Mouse (Mus musculus): Measurements from ENCODE around the gene Myom3. TPM values are rescaled to one million over a fixed set of nuclear protein-coding genes. Genes with fewer than 3 reads are reported as not detected.

Myom3 gene
- polyA plus RNA-seq, 1 experiment from 2014 or later = 0.66 TPM

- Histone ChIP-seq H3K27ac (ENCODE audit: low read depth, low read length) (no peak overlapping the region), H3K4me3 (ENCODE audit: low read depth, low read length) (no peak overlapping the region), H3K4me1 (replicated peaks; ENCODE audit: control insufficient read depth, insufficient read depth, low read length) (no peaks in the 10 kb centered on the region), H3K27me3 (replicated peaks; ENCODE audit: control insufficient read depth, insufficient read depth, low read length) (no peaks in the 10 kb centered on the region), H3K9me3 (ENCODE audit: control insufficient read depth) (no peaks in the 10 kb centered on the region), H3K4me2 (replicated peaks; ENCODE audit: low read depth) (no peak overlapping the region), H3K9ac (ENCODE audit: low read depth, low read length) (no peak overlapping the region), H3K36me3 (ENCODE audit: control insufficient read depth, insufficient read depth) (no peaks in the 10 kb centered on the region)
- 20% methylated on average over 8 of the region's 8 CpGs for WGBS
- ATAC-seq = peak; percentile 15
- TF ChIP-seq CTCF (IDR thresholded peaks at IDR 0.05; ENCODE audit: low read depth) = peak; percentile 96
These were observed 42.0 kb downstream of the Myom3 start for GRCm38 (mm10) chr4:135801543-135801942.

DNA sequence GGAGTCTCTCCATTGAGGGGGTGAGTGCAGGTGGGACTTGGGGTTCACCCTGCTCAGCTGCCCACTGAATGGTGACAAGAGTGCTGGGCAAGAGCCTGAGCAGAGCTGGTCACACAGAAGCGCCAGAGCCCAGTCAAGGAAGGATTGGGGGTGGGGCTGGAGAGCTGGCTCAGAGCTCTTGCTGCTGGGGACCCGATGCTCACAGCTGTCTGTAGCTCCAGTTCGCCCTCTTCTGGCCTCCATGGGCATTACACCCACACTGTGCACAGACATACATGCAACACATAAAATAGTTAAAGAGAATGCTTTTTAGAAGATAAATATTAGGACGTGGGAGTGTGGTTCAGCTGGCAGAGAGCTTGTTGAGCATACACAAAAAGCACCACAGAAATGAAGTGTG is 43.8 kb downstream of the Myom3 start:
- H3K9ac ChIP-seq (ENCODE audit: low read depth, low read length) = no peak overlapping the region
- H3K4me3 ChIP-seq (ENCODE audit: low read depth, low read length) = no peak overlapping the region
- ATAC-seq = no peak
- peak; percentile 58 for TF ChIP-seq CTCF (IDR thresholded peaks at IDR 0.05; ENCODE audit: low read depth)
- no peaks in the 10 kb centered on the region for H3K27me3 ChIP-seq (replicated peaks; ENCODE audit: control insufficient read depth, insufficient read depth, low read length)
- H3K4me1 ChIP-seq (replicated peaks; ENCODE audit: control insufficient read depth, insufficient read depth, low read length) = no peaks in the 10 kb centered on the region
- WGBS = 61% methylated on average over 4 of the region's 4 CpGs
- H3K27ac ChIP-seq (ENCODE audit: low read depth, low read length) = no peak overlapping the region
- H3K36me3 ChIP-seq (ENCODE audit: control insufficient read depth, insufficient read depth) = no peaks in the 10 kb centered on the region
- H3K9me3 ChIP-seq (ENCODE audit: control insufficient read depth) = no peaks in the 10 kb centered on the region
- H3K4me2 ChIP-seq (replicated peaks; ENCODE audit: low read depth) = no peak overlapping the region

- no peak overlapping the region for H3K27ac ChIP-seq (ENCODE audit: low read depth, low read length)
- 82% methylated on average over 5 of the region's 5 CpGs for WGBS
- ATAC-seq = no peak
- TF ChIP-seq CTCF (IDR thresholded peaks at IDR 0.05; ENCODE audit: low read depth) = no peak
- H3K4me1 ChIP-seq (replicated peaks; ENCODE audit: control insufficient read depth, insufficient read depth, low read length) = no peaks in the 10 kb centered on the region
- H3K9me3 ChIP-seq (ENCODE audit: control insufficient read depth) = no peaks in the 10 kb centered on the region
- H3K27me3 ChIP-seq (replicated peaks; ENCODE audit: control insufficient read depth, insufficient read depth, low read length) = no peaks in the 10 kb centered on the region
- no peaks in the 10 kb centered on the region for H3K36me3 ChIP-seq (ENCODE audit: control insufficient read depth, insufficient read depth)
- no peak overlapping the region for H3K4me2 ChIP-seq (replicated peaks; ENCODE audit: low read depth)
- H3K4me3 ChIP-seq (ENCODE audit: low read depth, low read length) = no peak overlapping the region
- H3K9ac ChIP-seq (ENCODE audit: low read depth, low read length) = no peak overlapping the region
These were observed 44.7 kb downstream of the Myom3 start for GRCm38 (mm10) chr4:135804169-135804568.

- no peak overlapping the region for H3K9ac ChIP-seq (ENCODE audit: low read depth, low read length)
- H3K27me3 ChIP-seq (replicated peaks; ENCODE audit: control insufficient read depth, insufficient read depth, low read length) = no peaks in the 10 kb centered on the region
- no peak for ATAC-seq
- H3K9me3 ChIP-seq (ENCODE audit: control insufficient read depth) = 0 out of 2 replicates have a peak, but pooled peaks cover 3% of the 10 kb centered on the region
- no peak overlapping the region for H3K27ac ChIP-seq (ENCODE audit: low read depth, low read length)
- no peak overlapping the region for H3K4me2 ChIP-seq (replicated peaks; ENCODE audit: low read depth)
- no peak for TF ChIP-seq CTCF (IDR thresholded peaks at IDR 0.05; ENCODE audit: low read depth)
- H3K4me3 ChIP-seq (ENCODE audit: low read depth, low read length) = no peak overlapping the region
- H3K36me3 ChIP-seq (ENCODE audit: control insufficient read depth, insufficient read depth) = no peaks in the 10 kb centered on the region
- 75% methylated on average over 7 of the region's 7 CpGs for WGBS
- H3K4me1 ChIP-seq (replicated peaks; ENCODE audit: control insufficient read depth, insufficient read depth, low read length) = no peaks in the 10 kb centered on the region
These were observed 55.4 kb downstream of the Myom3 start for GRCm38 (mm10) chr4:135814896-135815295.

DNA sequence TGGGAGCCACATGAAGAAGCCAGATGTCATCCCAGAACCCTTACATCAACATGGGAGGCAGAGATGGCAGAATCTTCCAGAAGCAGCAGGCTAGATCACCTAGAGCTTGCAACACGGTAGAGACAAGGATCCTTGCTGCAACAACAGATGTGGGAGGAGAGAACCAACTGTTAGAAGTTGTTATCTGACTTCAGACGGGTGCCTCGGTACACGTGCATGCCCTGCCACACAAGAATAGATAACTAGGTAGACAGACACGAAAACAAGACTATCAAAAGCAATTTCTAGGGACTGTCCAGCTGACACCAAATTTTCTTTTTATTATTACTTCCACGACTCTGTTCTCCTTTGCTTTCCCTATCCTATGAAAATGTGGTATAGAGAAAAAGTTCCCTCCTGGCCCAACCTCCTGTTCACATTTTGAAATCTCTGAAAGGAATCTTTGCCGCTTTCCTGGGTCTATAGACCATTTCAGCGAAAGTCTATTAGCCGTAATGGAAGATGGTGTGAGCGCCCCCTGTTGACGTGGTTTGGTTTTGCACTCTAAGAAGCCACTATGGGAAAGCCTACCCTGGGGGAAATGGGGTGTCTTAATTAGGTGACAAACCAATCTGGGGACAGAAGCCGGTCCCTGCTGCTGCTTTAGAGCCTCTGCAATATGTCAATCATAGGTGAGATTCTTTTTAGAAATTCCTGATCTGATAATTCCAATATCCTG is 57.5 kb downstream of the Myom3 start:
- WGBS = 36% methylated on average over 12 of the region's 12 CpGs
- no peak overlapping the region for H3K9ac ChIP-seq (ENCODE audit: low read depth, low read length)
- no peak for ATAC-seq
- no peak overlapping the region for H3K4me2 ChIP-seq (replicated peaks; ENCODE audit: low read depth)
- H3K27ac ChIP-seq (ENCODE audit: low read depth, low read length) = no peak overlapping the region
- peak; percentile 79 for TF ChIP-seq CTCF (IDR thresholded peaks at IDR 0.05; ENCODE audit: low read depth)
- 0 out of 2 replicates have a peak, but pooled peaks cover 3% of the 10 kb centered on the region for H3K9me3 ChIP-seq (ENCODE audit: control insufficient read depth)
- H3K36me3 ChIP-seq (ENCODE audit: control insufficient read depth, insufficient read depth) = no peaks in the 10 kb centered on the region
- H3K27me3 ChIP-seq (replicated peaks; ENCODE audit: control insufficient read depth, insufficient read depth, low read length) = no peaks in the 10 kb centered on the region
- no peak overlapping the region for H3K4me3 ChIP-seq (ENCODE audit: low read depth, low read length)
- no peaks in the 10 kb centered on the region for H3K4me1 ChIP-seq (replicated peaks; ENCODE audit: control insufficient read depth, insufficient read depth, low read length)

DNA sequence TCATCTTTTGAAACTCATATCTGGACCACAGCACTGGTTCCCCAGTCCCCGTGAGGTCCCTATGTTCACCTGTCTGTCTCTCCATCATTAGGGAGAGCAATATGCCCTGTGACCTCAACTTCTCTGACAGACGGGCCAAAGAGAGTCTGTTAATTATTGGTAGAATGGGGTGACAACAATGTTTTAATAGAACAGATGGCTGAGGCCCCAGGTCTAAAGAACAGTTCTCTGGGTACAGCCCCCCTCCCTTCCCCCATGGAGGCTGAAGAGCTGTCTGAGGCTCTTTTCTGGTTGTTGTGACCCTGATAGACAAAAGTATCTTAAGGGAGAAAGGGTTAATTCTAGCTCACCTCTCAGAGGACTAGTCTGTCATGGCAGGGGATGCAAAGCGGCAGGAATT is 58.9 kb downstream of the Myom3 start:
- Histone ChIP-seq H3K9ac (ENCODE audit: low read depth, low read length) (no peak overlapping the region), H3K4me2 (replicated peaks; ENCODE audit: low read depth) (no peak overlapping the region), H3K4me3 (ENCODE audit: low read depth, low read length) (no peak overlapping the region), H3K4me1 (replicated peaks; ENCODE audit: control insufficient read depth, insufficient read depth, low read length) (no peaks in the 10 kb centered on the region), H3K36me3 (ENCODE audit: control insufficient read depth, insufficient read depth) (no peaks in the 10 kb centered on the region), H3K9me3 (ENCODE audit: control insufficient read depth) (no peaks in the 10 kb centered on the region), H3K27me3 (replicated peaks; ENCODE audit: control insufficient read depth, insufficient read depth, low read length) (no peaks in the 10 kb centered on the region), H3K27ac (ENCODE audit: low read depth, low read length) (no peak overlapping the region)
- no peak for TF ChIP-seq CTCF (IDR thresholded peaks at IDR 0.05; ENCODE audit: low read depth)
- WGBS = 61% methylated on average over 3 of the region's 3 CpGs
- ATAC-seq = no peak

All from intestine, postnatal 0 days (tissue).